Mouse (Mus musculus) adrenal gland, postnatal 25 days (tissue): ENCODE results near the gene Gm49388. TPM values are rescaled to one million over a fixed set of nuclear protein-coding genes. Genes with fewer than 3 reads are reported as not detected.

Experiments used
- DNase-seq: peaks from one replicate; pipeline ENCODE4 v3.0.0; 2021; ENCODE audit warnings: mixed read lengths
- total RNA-seq: library from RNA; stranded (reverse); gene quantifications from 2 replicates; pipeline ENCODE4 v1.2.3, GENCODE M21; 2021

Gm49388 gene
- total RNA-seq, 1 experiment from 2014 or later = 4.4 TPM

- peak; percentile 95 for DNase-seq
These were observed 56.1 kb downstream of the Gm49388 start for GRCm38 (mm10) chr7:127841340-127842000.

DNA sequence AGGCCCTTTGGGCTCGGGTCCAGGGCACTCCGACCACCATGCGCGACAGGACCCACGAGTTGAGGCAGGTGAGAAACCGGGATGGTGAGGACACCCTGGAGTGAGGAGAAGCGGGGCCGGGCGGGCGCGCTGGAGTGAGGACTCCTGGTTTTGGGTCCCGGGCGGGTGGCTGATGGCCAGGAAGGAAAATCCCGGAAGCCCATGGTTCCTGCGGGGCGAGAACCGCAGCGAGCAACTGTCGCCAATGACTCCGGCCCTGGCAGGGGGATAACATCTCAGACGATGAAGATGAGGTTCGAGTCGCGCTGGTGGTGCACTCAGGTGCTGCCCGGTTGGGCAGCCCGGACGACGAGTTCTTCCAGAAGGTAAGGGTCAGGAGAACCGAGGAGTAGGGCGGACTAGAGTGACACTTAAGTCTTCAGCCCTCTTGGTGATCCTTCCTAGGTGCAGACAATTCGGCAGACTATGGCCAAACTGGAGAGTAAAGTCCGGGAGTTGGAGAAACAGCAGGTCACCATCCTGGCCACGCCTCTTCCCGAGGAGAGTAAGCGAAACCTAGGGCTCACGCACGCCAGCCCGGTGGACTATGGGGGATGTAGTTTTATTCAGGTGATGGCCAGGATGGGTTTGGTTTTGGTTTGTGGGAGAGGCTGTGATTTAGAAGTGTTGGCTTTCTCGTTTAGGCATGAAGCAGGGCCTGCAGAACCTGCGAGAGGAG lies 56.8 kb downstream of the Gm49388 start:
- peak; percentile 81 for DNase-seq

- no peak for DNase-seq
These were observed 64.8 kb downstream of the Gm49388 start for GRCm38 (mm10) chr7:127849973-127850875.

- no peak for DNase-seq
These were observed 65.5 kb downstream of the Gm49388 start for GRCm38 (mm10) chr7:127850906-127851305.

Other genes starting within 250 kb of the Gm49388 start
- gene Tmem265, start 224.2 kb upstream of the Gm49388 start, total RNA-seq = not detected in 2 replicates
- 52.3 and 55.0 TPM in 2 replicates for gene Phkg2, start 212.3 kb upstream of the Gm49388 start, total RNA-seq
- gene Ccdc189, start 197.0 kb upstream of the Gm49388 start, total RNA-seq = 12.7 and 15.4 TPM in 2 replicates
- gene Rnf40, start 196.8 kb upstream of the Gm49388 start, total RNA-seq = 60.6 and 69.6 TPM in 2 replicates
- 25.1 and 25.4 TPM in 2 replicates for gene Zfp629, start 169.8 kb upstream of the Gm49388 start, total RNA-seq
- 64.9 and 114 TPM in 2 replicates for gene Bcl7c, start 76.7 kb upstream of the Gm49388 start, total RNA-seq
- gene Ctf1, start 72.9 kb upstream of the Gm49388 start, total RNA-seq = 2.5 and 2.6 TPM in 2 replicates
- gene Ctf2, start 53.4 kb upstream of the Gm49388 start, total RNA-seq = not detected in 2 replicates
- gene Fbxl19, start 41.1 kb upstream of the Gm49388 start, total RNA-seq = 18.3 and 18.5 TPM in 2 replicates
- gene Orai3, start 15.8 kb upstream of the Gm49388 start, total RNA-seq = 31.5 and 37.2 TPM in 2 replicates
- gene Setd1a, start 8.9 kb upstream of the Gm49388 start, total RNA-seq = 36.9 and 49.8 TPM in 2 replicates
- 49.1 and 66.2 TPM in 2 replicates for gene Hsd3b7, start 15.0 kb downstream of the Gm49388 start, total RNA-seq
- gene Stx4a, start 38.7 kb downstream of the Gm49388 start, total RNA-seq = 101 and 122 TPM in 2 replicates
- 4.2 and 8.0 TPM in 2 replicates for gene Stx1b, start 38.9 kb downstream of the Gm49388 start, total RNA-seq
- gene Zfp646, start 90.6 kb downstream of the Gm49388 start, total RNA-seq = 41.2 and 42.2 TPM in 2 replicates
- 9.3 and 11.3 TPM in 2 replicates for gene Zfp668, start 91.2 kb downstream of the Gm49388 start, total RNA-seq
- gene Prss53, start 105.4 kb downstream of the Gm49388 start, total RNA-seq = 1.2 and 2.2 TPM in 2 replicates
- not detected in 2 replicates for gene Gm21974, start 109.8 kb downstream of the Gm49388 start, total RNA-seq
- gene Vkorc1, start 110.0 kb downstream of the Gm49388 start, total RNA-seq = 69.5 and 76.6 TPM in 2 replicates
- gene Bckdk, start 118.5 kb downstream of the Gm49388 start, total RNA-seq = 119 and 123 TPM in 2 replicates
- 30.0 and 32.6 TPM in 2 replicates for gene Kat8, start 126.9 kb downstream of the Gm49388 start, total RNA-seq
- 0.15 TPM in 1 of 2 replicates, not detected in the other for gene Prss8, start 144.5 kb downstream of the Gm49388 start, total RNA-seq
- 4.4 and 9.7 TPM in 2 replicates for gene Prss36, start 161.1 kb downstream of the Gm49388 start, total RNA-seq
- 189 and 309 TPM in 2 replicates for gene Fus, start 181.8 kb downstream of the Gm49388 start, total RNA-seq
- gene Pycard, start 208.3 kb downstream of the Gm49388 start, total RNA-seq = 2.8 and 5.5 TPM in 2 replicates
- gene Trim72, start 218.3 kb downstream of the Gm49388 start, total RNA-seq = 0.24 TPM in 1 of 2 replicates, not detected in the other